Mouse (Mus musculus) embryo, embryonic 11.5 days (tissue): ENCODE data around the gene Cfap36.

ENCODE experiments used
- DNase-seq: peaks from one replicate; pipeline ENCODE4 v3.0.0-alpha.2; 2012; ENCODE audit warnings: low read depth, low spot score

Gene Cfap36

DNA sequence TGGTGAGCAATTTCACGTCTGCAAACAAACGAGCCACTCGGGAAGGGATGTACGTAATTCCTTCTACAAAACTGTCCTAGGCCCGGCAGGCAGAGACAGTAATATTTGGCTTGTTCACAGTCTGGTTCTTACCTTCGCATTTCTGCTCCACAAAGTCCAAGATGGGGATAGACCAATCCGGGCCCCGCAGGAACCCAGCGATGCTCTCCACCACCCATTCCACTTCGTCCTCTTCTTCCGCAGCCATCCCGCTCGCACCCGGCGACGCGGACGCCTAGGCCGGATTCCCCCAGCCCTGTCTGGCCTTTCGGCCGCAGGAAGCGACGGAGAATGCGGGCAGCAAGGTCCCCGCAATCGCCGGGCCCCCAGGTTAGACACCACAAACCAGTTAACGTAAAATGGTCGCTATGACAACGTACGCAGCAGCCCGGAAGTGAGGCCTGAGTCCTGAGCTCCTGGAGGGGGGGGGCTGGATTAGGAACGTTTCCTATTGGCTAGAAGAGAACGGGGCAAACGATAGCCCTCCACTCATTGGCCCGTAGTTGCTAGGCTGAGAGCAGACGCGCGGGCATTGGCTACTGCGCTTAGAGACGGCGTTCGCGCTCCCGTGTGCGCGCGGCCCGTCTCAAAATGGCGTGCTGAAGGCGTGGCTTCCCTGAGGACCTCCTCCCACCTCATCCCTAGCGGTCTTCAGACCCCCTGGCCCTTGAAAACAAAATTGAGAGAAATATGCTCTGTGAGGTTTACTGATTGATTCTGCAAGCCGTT, at the start of gene Cfap36:
Gene Cfap36, minus strand, starts transcription at position 527 of the 768 bp plus-strand sequence.
- DNase-seq = peak; percentile 92

DNA sequence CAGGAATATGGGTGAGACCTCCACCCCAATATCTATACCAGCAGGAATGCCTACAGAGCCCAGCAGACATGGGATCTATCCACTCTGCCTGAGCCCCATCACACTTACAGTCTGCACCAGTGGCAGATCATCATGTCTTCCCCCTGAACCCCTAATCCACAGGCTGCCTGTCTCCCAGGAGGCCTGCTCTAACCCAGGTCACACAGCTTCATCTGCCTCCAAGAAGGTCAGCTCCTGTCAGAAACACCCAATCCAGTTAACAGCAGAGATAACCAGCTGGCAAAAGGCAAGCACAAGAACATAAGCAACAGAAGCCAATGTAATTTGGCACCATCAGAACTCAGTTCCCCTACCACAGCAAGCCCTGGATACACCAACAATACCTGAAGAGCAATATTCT, 40.1 kb upstream of the Cfap36 start:
- no peak for DNase-seq

DNA sequence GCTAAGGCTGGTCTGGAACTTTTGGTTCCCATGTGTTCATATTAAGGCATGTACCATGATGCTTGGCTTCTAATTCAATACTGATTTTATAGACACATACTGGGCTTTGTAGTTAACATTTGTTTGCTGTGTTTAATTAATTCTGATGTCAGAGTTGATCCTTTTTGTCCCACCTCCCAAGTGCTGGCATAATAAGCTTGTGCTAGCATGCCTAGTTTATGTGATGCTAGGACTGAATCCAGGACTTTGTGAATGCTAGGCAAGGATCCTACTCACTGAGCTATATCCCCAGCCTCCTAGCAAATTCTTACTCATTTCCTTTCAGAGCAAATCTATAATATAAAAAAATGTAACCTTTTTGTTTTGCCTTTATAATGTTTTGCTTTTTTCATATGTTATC, 38.8 kb upstream of the Cfap36 start:
- DNase-seq = no peak

DNA sequence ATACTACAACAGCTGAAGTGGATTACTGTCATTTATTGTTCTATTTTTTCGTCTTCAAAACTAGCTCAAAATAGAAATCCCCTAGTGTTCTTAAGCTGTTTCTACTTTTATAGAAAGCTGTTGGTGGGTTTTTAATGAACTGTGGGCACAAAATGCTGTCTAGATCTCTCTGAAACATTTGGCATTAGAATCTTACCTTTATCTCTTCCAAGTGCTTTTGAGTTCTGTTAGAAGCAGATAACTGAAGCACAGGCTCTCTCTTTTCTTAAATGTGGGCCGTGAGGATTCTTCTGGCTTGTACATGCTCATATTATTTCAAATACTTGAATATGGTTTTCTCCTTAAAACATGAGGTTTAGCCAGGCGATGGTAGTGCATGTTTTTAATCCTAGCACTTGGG, 27.5 kb upstream of the Cfap36 start:
- DNase-seq = no peak

DNA sequence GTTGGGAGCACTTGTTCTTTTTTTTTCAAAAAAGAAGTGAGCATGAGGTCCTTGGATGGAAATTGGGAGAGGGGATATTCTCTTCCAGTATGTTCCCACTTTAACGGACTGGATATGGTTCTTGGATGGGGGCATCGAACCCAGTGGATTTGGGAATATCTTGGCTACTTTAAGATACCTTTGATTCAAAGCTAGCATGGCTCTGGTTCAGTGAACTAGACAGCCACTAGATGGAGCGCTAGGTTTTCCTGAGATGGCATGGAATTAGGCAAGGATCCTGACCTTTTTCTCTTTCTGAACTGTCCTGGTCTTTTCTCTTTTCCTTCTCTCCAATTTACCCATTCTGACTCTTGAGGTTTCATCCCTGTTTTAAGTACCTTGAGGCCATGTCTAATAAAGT, 20.6 kb upstream of the Cfap36 start:
- peak; percentile 38 for DNase-seq

DNA sequence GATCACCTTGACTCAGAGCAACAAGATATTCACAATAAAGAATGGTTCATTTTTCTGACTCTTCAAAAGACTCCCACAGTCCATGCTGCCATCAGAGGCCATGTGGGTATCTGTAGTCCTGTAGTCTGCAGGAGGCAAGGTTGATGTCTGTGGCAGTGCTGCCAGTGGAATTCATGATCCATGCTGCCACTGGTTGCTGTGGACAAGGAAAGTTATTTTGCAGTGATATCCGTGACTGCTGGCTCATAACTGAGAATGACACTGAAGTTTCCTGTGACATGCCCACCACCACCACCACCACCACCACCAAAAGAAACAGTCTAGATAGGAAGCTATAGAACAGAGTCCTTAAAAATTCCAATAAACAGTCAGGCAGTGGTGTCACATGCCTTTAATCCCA, 7.4 kb upstream of the Cfap36 start:
- no peak for DNase-seq

GRCm38 (mm10) chr11:29248386-29248785, 1.2 kb upstream of the Cfap36 start:
- DNase-seq = no peak

DNA sequence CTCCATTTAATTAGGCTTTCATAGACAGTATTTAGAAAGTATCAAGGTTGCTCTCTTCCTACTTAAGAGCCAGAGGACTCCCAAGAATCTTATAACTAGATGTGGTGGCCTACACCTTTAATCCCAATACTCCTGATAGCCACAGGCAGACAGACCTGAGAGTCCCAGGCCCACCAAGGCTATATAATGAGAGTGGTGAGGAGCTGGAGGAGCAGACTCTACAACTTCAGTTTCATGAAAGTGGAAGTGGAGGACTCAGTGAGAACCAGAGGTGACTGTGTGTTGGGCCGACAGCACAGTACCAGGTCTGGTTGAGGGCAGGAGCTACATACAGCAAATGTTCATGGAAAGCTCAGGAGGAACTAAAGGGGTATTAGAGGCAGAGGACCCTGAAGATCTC, 516 bp upstream of the Cfap36 start:
- no peak for DNase-seq

- no peak for DNase-seq
Measured at GRCm38 (mm10) chr11:29245988-29246387, 1.2 kb downstream of the Cfap36 start.

DNA sequence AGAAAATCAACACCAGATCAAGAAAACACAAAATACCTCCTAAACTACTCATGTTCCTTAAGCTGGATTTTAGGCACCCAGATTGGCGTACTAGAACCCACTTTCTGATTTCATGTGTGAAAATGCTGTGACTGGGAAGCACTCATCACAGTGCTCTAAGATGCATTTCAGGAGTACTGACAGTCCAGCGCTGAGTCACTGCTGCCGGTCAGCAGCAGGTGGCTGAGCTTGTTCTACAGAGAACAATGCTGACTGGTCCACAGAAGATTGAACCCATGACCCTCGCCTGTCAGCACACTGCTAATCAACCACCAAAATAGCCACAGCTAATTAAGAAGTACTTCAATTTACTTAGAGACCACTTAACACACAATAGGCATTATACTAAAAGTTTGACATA, 5.2 kb downstream of the Cfap36 start:
- no peak for DNase-seq

GRCm38 (mm10) chr11:29239353-29239752, 7.9 kb downstream of the Cfap36 start:
- DNase-seq = no peak

- DNase-seq = no peak
Measured at GRCm38 (mm10) chr11:29238551-29238950, 8.7 kb downstream of the Cfap36 start.

DNA sequence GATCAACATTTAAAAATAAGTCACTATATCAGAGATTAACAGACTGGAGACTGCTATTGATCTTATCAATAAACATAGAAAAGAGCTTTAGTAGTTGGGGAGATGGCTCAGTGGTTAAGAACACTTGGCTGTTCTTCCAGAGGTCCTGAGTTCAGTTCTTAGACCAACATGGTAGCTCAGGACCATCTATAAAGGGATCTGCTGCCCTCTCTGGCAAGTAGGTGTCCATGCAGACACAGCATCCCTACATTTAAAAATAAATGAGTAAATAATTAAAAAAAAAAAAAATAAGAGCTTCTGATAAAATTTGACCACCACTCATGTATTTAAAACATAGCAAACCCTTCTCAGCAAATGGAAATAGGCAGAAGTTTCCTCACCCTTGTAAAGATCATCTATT, 9.2 kb downstream of the Cfap36 start:
- DNase-seq = no peak

- DNase-seq = no peak
Measured at GRCm38 (mm10) chr11:29237364-29237763, 9.8 kb downstream of the Cfap36 start.

- DNase-seq = no peak
Measured at GRCm38 (mm10) chr11:29233569-29233968, 13.6 kb downstream of the Cfap36 start.

DNA sequence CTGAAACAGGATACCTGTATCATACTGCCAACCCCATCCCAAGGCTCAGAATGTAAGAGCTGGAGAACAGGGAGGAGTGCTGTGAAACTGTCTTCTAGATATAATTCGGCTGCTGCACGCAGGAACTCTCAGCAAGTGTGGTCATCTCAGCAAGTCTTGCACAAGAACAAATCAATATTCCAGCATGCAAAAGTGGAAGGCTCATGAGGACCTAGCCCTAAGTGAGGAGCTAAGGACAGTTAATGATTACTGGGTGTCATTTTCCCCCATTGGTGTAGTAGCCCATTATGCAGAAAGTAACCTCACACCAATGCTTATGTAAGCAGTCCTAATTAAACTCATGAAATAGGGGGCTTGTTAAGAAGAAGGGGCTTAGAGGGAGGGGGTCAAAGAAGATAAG, 18.3 kb downstream of the Cfap36 start:
- no peak for DNase-seq

DNA sequence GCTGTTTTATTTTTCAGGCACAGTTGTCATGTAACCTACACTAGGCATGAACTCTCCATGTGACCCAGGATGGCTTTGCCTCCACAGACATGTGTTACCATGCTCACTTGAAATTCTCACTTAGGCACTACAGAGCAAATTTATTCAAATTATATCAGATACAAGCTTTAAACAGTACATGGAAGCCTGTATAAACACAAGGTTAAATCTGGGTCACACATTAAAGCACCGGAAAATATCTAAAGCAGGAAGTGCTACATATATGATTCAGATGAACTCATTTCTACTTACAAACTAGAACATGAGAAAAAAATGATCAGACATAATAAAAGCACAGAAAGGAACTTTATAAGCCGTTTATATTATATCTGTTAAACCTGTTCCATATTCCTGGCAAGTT, 22.5 kb downstream of the Cfap36 start:
- no peak for DNase-seq

- DNase-seq = no peak
Measured at GRCm38 (mm10) chr11:29222310-29222709, 24.9 kb downstream of the Cfap36 start.

DNA sequence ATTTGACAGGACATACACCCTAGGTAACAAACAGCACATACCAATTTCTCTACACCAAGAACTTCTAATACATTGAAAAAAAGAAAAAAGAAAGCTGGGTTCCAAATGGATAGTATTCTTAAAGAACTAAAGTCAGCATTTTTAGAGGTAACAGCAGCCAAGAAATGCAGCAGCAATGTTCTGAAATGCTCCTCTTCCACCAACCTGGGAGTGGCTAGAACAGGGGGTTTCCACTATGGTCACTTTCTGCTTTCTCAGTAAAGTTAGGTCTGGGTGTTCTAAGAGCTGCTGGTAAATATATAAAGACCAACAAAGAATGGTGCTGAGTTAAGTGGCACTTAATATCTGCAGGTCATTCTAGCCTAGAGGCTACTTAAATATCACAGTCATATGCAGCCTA, 28.2 kb downstream of the Cfap36 start:
- DNase-seq = no peak

DNA sequence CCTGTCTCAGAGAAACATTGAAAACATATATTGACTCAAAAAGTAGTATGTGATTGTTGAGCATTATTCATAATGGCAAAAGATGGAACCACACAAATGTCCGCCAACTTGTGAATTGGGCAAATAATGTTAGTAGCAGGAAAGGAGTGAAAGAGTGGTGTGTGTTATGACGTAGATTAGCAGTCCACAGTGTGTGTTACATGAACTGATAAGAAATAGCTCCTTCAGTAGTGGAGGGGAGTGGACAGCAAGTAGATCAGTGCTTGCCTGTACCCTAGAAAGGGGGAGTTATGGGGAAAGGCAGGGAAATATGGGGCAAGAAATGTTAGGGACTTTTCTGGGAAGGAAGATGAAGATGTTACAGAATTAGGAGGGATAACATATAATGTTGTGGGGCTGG, 31.0 kb downstream of the Cfap36 start:
- no peak for DNase-seq

GRCm38 (mm10) chr11:29209774-29210173, 37.4 kb downstream of the Cfap36 start:
- DNase-seq = no peak

DNA sequence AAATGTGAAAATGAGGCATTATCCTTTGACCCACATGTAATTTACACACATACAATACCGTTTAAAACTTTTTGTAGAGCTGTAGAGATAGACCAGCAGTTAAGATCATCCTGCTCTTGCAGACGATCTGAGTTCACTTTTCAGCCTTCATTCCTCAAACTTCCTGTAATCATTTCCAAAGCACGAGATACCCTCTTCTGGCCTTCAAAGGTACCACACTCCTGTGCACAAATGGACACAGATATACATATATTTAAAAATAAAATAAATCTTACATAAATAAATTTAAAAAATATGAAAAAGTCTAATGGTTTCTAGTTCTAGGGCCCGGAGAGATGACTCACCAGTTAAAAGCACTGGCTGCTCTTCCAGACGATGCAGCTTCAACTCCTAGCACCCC, 43.6 kb downstream of the Cfap36 start:
- no peak for DNase-seq

DNA sequence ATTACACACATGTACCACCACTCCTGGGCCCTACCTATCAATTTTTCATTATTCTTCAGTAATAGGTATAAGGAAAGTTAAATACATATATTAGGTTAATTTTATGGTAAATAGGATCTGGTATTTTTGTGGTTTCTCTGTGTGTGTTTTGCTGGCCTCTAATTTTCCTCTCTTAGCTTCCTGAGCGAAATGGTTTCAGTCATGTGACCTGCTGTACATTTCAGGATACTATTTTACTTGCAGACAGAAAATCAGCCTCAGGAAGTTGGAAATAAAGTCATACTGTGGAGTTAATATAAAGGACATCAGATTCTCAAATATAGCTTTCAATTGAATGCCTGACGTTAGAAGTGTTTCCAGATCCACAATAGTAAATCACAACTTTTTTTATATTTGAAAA, 58.2 kb downstream of the Cfap36 start:
- no peak for DNase-seq

DNA sequence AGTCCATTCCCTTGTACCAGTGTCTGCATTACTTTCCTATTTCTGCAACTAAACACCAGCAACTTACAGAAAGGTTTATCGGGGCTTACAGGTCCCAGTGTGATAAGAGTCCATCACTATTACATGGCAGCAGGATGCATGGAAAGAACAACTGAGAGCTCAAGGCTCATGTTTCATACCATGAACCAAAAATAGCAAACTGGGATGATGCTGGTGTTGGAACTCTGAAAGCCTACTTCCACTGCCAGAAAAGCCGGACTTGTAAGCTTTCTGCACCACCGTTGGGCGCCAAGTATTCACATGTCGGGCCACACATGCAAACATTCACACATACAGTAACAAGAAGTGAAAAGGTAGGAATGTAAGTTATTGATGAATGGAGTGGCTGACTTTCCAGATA, 65.5 kb downstream of the Cfap36 start:
- no peak for DNase-seq
